Mouse (Mus musculus) kidney, adult 2 months (tissue): Measurements from ENCODE around the gene Slc22a6.

ENCODE experiments used
- CTCF ChIP-seq: fragments of 200-500 bp; conservative IDR thresholded peaks from 2 replicates; pipeline ENCODE4 v1.5.1; 2011; ENCODE audit warnings: low read depth, mild to moderate bottlenecking, control low read depth, low read length, moderate library complexity, mixed read lengths; ENCODE audit not compliant: insufficient read depth, insufficient read length
- POLR2A ChIP-seq: fragments of 200-500 bp; IDR thresholded peaks from one replicate; pipeline ENCODE4 v1.6.1; 2011; ENCODE audit warnings: low read depth, low read length, control low read depth

- no peak for TF ChIP-seq CTCF
- no peak for TF ChIP-seq POLR2A
Observed at GRCm38 (mm10) chr19:8614343-8614742, 3.5 kb upstream of the Slc22a6 start.
